Mouse (Mus musculus): ENCODE results near the gene Ttc23.

Ttc23 gene

GRCm38 (mm10) chr7:67645681-67646014 is 1.6 kb upstream of the Ttc23 start:
- no peak for DNase-seq

GRCm38 (mm10) chr7:67646131-67646530 is 1.1 kb upstream of the Ttc23 start:
- DNase-seq = no peak

GRCm38 (mm10) chr7:67648376-67648775 is 1.2 kb downstream of the Ttc23 start:
- no peak for DNase-seq

- DNase-seq = no peak
Observed at GRCm38 (mm10) chr7:67652211-67652610, 5.0 kb downstream of the Ttc23 start.

GRCm38 (mm10) chr7:67654668-67655067 is 7.5 kb downstream of the Ttc23 start:
- DNase-seq = no peak

GRCm38 (mm10) chr7:67655186-67655585 is 8.0 kb downstream of the Ttc23 start:
- no peak for DNase-seq

- DNase-seq = no peak
Observed at GRCm38 (mm10) chr7:67658110-67658509, 10.9 kb downstream of the Ttc23 start.

- no peak for DNase-seq
Observed at GRCm38 (mm10) chr7:67662424-67662823, 15.2 kb downstream of the Ttc23 start.

GRCm38 (mm10) chr7:67663981-67664694 is 16.9 kb downstream of the Ttc23 start:
- no peak for DNase-seq

- no peak for DNase-seq
Observed at GRCm38 (mm10) chr7:67670965-67671364, 23.8 kb downstream of the Ttc23 start.

- peak; percentile 97 for DNase-seq
Observed at GRCm38 (mm10) chr7:67672650-67673049, 25.4 kb downstream of the Ttc23 start.

- DNase-seq = no peak
Observed at GRCm38 (mm10) chr7:67673656-67674055, 26.4 kb downstream of the Ttc23 start.

GRCm38 (mm10) chr7:67678878-67679499 is 31.8 kb downstream of the Ttc23 start:
- no peak for DNase-seq

GRCm38 (mm10) chr7:67681078-67681477 is 33.9 kb downstream of the Ttc23 start:
- DNase-seq = no peak

GRCm38 (mm10) chr7:67683006-67683405 is 35.8 kb downstream of the Ttc23 start:
- DNase-seq = no peak

GRCm38 (mm10) chr7:67686545-67686944 is 39.3 kb downstream of the Ttc23 start:
- peak; percentile 50 for DNase-seq

GRCm38 (mm10) chr7:67688281-67688680 is 41.1 kb downstream of the Ttc23 start:
- DNase-seq = peak; percentile 80

- DNase-seq = no peak
Observed at GRCm38 (mm10) chr7:67689793-67690192, 42.6 kb downstream of the Ttc23 start.

GRCm38 (mm10) chr7:67691036-67691435 is 43.8 kb downstream of the Ttc23 start:
- no peak for DNase-seq

GRCm38 (mm10) chr7:67692141-67692540 is 44.9 kb downstream of the Ttc23 start:
- peak; percentile 70 for DNase-seq

- peak; percentile 64 for DNase-seq
Observed at GRCm38 (mm10) chr7:67692791-67693538, 45.8 kb downstream of the Ttc23 start.

- no peak for DNase-seq
Observed at GRCm38 (mm10) chr7:67695906-67696305, 48.7 kb downstream of the Ttc23 start.

- DNase-seq = peak; percentile 82
Observed at GRCm38 (mm10) chr7:67697892-67698630, 50.9 kb downstream of the Ttc23 start.
